Mouse (Mus musculus) small intestine, adult 2 months (tissue): ENCODE results near the gene Cnr2. TPM values are rescaled to one million over a fixed set of nuclear protein-coding genes. Genes with fewer than 3 reads are reported as not detected.

ENCODE experiments used
- H3K27ac ChIP-seq: fragments of 200-500 bp; 2 replicates; pipeline ENCODE4 v1.5.1; 2012; ENCODE audit warnings: low read depth, low read length, control low read depth, inconsistent platforms; ENCODE audit not compliant: insufficient read depth
- H3K27me3 ChIP-seq: fragments of 200-500 bp; 2 replicates; pipeline ENCODE4 v1.6.1; 2012; ENCODE audit warnings: mild to moderate bottlenecking, moderate library complexity, low read length, inconsistent platforms; ENCODE audit not compliant: control insufficient read depth, insufficient read depth
- H3K36me3 ChIP-seq: fragments of 200-500 bp; 2 replicates; pipeline ENCODE4 v1.6.1; 2012; ENCODE audit warnings: mild to moderate bottlenecking, low read length, control low read depth, inconsistent platforms; ENCODE audit not compliant: control insufficient read depth, insufficient read depth
- H3K4me1 ChIP-seq: fragments of 200-500 bp; 2 replicates; pipeline ENCODE4 v1.6.1; 2012; ENCODE audit warnings: low read length, inconsistent platforms, mixed read lengths; ENCODE audit not compliant: control insufficient read depth, insufficient read depth, insufficient read length
- H3K4me3 ChIP-seq: fragments of 200-500 bp; 2 replicates; pipeline ENCODE4 v1.5.1; 2012; ENCODE audit warnings: low read depth, mild to moderate bottlenecking, control low read depth, inconsistent platforms, low read length, moderate library complexity
- CTCF ChIP-seq: fragments of 200-500 bp; IDR thresholded peaks from 2 replicates; pipeline ENCODE4 v1.5.1; 2012; ENCODE audit warnings: low read depth, mild to moderate bottlenecking, control low read depth, inconsistent platforms, low read length, moderate library complexity, mixed read lengths; ENCODE audit not compliant: insufficient replicate concordance, insufficient read length; ENCODE audit errors: extremely low read depth
- POLR2A ChIP-seq: fragments of 200-500 bp; IDR thresholded peaks from 2 replicates; pipeline ENCODE4 v1.6.1; 2012; ENCODE audit warnings: low read depth, mild to moderate bottlenecking, control low read depth, inconsistent platforms, low read length, moderate library complexity
- WGBS: fragments of 180-500 bp; shearing (Covaris S2); methylation state at CpG from one replicate; pipeline ENCODE4 v1.1.7; 2018; 5-methylcytosine and 5-hydroxymethylcytosine counted together
- polyA plus RNA-seq: library from polyadenylated mRNA; depleted of rRNA; stranded (reverse); fragments of >200 nt; gene quantifications from 2 replicates; pipeline ENCODE4 v1.2.3, GENCODE M21; 2012

The Cnr2 gene
- polyA plus RNA-seq, 1 experiment = 1.1 TPM

GRCm38 (mm10) chr4:135926861-135927260, 31.7 kb downstream of the Cnr2 start:
- peaks cover 9% of the 10 kb centered on the region; the same call in 1 of the 2 replicates for H3K4me1 ChIP-seq
- no peak overlapping the region for H3K4me3 ChIP-seq
- H3K27me3 ChIP-seq = no peaks in the 10 kb centered on the region
- no peak overlapping the region for H3K27ac ChIP-seq
- TF ChIP-seq CTCF (no peak), POLR2A (no peak)
- peaks cover 51% of the 10 kb centered on the region for H3K36me3 ChIP-seq
- WGBS = 90% methylated on average over 3 of the region's 3 CpGs

GRCm38 (mm10) chr4:135928376-135928775, 33.2 kb downstream of the Cnr2 start:
- H3K27me3 ChIP-seq = no peaks in the 10 kb centered on the region
- H3K27ac ChIP-seq = no peak overlapping the region
- H3K36me3 ChIP-seq = peaks cover 56% of the 10 kb centered on the region
- no peak overlapping the region for H3K4me3 ChIP-seq
- TF ChIP-seq POLR2A (no peak), CTCF (no peak)
- WGBS = 93% methylated on average over 9 of the region's 9 CpGs
- peaks cover 9% of the 10 kb centered on the region; the same call in 1 of the 2 replicates for H3K4me1 ChIP-seq

- peak overlapping the region; percentile 53; the same call in 1 of the 2 replicates for H3K27ac ChIP-seq
- 49% methylated on average over 5 of the region's 5 CpGs for WGBS
- H3K27me3 ChIP-seq = no peaks in the 10 kb centered on the region
- H3K4me3 ChIP-seq = no peak overlapping the region
- TF ChIP-seq POLR2A (no peak), CTCF (no peak)
- peaks cover 61% of the 10 kb centered on the region for H3K36me3 ChIP-seq
- H3K4me1 ChIP-seq = peaks cover 5% of the 10 kb centered on the region; the same call in 1 of the 2 replicates
Observed at GRCm38 (mm10) chr4:135929405-135929804, 34.2 kb downstream of the Cnr2 start.

- H3K27me3 ChIP-seq = no peaks in the 10 kb centered on the region
- no peak overlapping the region for H3K4me3 ChIP-seq
- no peak for TF ChIP-seq CTCF
- TF ChIP-seq POLR2A = no peak
- 39% methylated on average over 9 of the region's 9 CpGs for WGBS
- peaks cover 64% of the 10 kb centered on the region for H3K36me3 ChIP-seq
- peaks cover 2% of the 10 kb centered on the region; the same call in 1 of the 2 replicates for H3K4me1 ChIP-seq
- peak overlapping the region; percentile 53; the same call in 1 of the 2 replicates for H3K27ac ChIP-seq
Observed at GRCm38 (mm10) chr4:135929828-135930227, 34.6 kb downstream of the Cnr2 start.

DNA sequence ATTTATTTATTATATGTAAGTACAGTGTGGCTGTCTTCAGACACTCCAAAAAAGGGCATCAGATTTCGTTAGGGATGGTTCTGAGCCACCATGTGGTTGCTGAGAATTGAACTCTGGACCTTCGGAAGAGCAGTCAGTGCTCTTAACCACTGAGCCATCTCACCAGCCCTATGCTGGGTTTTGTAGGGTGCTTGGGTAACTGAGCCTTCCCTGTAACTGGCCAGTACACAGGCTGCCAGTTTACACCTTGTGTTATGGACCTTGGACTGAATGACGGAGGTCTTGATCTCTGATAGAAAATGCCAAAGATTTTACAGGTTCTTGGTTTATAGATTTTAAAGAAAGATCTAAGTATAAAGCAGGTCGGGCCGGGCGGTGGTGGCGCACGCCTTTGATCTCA, 35.0 kb downstream of the Cnr2 start:
- H3K27ac ChIP-seq = no peak overlapping the region
- peaks cover 67% of the 10 kb centered on the region for H3K36me3 ChIP-seq
- peaks cover 2% of the 10 kb centered on the region; the same call in 1 of the 2 replicates for H3K4me1 ChIP-seq
- H3K27me3 ChIP-seq = no peaks in the 10 kb centered on the region
- TF ChIP-seq POLR2A = no peak
- no peak for TF ChIP-seq CTCF
- H3K4me3 ChIP-seq = no peak overlapping the region
- WGBS = 88% methylated on average over 8 of the region's 8 CpGs

DNA sequence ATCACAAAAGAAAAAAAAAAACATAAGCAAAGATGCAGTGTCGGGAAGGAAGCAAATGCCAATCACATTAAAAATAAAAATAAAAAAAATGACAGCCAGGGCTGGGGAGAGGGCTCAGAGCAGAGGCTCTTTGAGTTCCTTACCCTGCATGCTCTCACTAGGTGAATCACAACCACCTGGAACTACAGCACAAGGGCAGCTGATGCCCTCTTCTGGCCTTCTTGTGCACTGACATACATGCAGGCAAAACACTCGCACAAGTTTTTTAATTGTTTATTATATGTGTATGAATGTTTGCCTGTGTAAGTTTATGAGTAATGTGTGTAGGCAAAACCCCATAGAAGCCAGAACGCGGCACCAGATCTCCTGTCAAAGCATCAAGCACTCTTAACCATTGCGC, 36.6 kb downstream of the Cnr2 start:
- Histone ChIP-seq H3K4me1 (peaks cover 2% of the 10 kb centered on the region; the same call in 1 of the 2 replicates), H3K36me3 (peaks cover 66% of the 10 kb centered on the region), H3K27ac (no peak overlapping the region), H3K4me3 (no peak overlapping the region), H3K27me3 (no peaks in the 10 kb centered on the region)
- TF ChIP-seq CTCF = peak; percentile 55; the same call in 1 of the 2 replicates
- TF ChIP-seq POLR2A = no peak
- WGBS = 71% methylated on average over 5 of the region's 5 CpGs

GRCm38 (mm10) chr4:135934708-135935500, 39.7 kb downstream of the Cnr2 start:
- TF ChIP-seq POLR2A (no peak), CTCF (no peak)
- WGBS = 80% methylated on average over 12 of the region's 12 CpGs
- Histone ChIP-seq H3K27ac (no peak overlapping the region), H3K27me3 (no peaks in the 10 kb centered on the region), H3K4me3 (no peak overlapping the region), H3K36me3 (peaks cover 82% of the 10 kb centered on the region), H3K4me1 (no peaks in the 10 kb centered on the region)
